Mouse (Mus musculus): ENCODE measurements around the gene 4932438H23Rik.

- TF ChIP-seq MYOG (IDR thresholded peaks at IDR 0.05; ENCODE audit: control insufficient read depth in 1 of 3, insufficient read depth in 1 of 3, insufficient read length in 2 of 3, low read depth in 2 of 3) (no peak), USF1 (IDR thresholded peaks at IDR 0.05; ENCODE audit: low read depth) (no peak), MAX (IDR thresholded peaks at IDR 0.05; ENCODE audit: low read depth) (no peak), MYOD1 (IDR thresholded peaks at IDR 0.05; ENCODE audit: control insufficient read depth in 1 of 3, insufficient read length in 2 of 3, low read depth in 2 of 3) (no peak), E2F4 (IDR thresholded peaks at IDR 0.05; ENCODE audit: insufficient read depth) (no peak), POLR2A (IDR thresholded peaks at IDR 0.05; ENCODE audit: insufficient read length, low read depth) (no peak), CEBPB (IDR thresholded peaks at IDR 0.05; ENCODE audit: insufficient read depth, poor library complexity, severe bottlenecking) (no peak), SRF (IDR thresholded peaks at IDR 0.05; ENCODE audit: control insufficient read depth, insufficient read length, low read depth) (no peak), POLR2AphosphoS2 (IDR thresholded peaks at IDR 0.05; ENCODE audit: insufficient read length, low read depth) (no peak), TCF12 (IDR thresholded peaks at IDR 0.05; ENCODE audit: insufficient read depth, poor library complexity, severe bottlenecking) (no peak), TCF3 (IDR thresholded peaks at IDR 0.05; ENCODE audit: insufficient read length, low read depth) (no peak)
These were observed 9.6 kb downstream of the 4932438H23Rik start for GRCm38 (mm10) chr16:91085239-91085825.

All from myocyte (in vitro differentiated cells).